ENCODE assay signal across 11 mouse cellular contexts in genomic region chr11:82467218-82467617, GRCm38 (mm10).
DNase-seq lines count a peak whose midpoint lies in the region; ATAC-seq and TF ChIP-seq lines count a peak whose summit lies in the region.
"Had no signal": no experiment of that assay in that cellular context is flagged by ENCODE, and none has a peak within 500 bp of the region (broad histone marks: within the 10 kb centered on the region; RNA-seq: fewer than 3 reads in every experiment).

No protein-coding gene starts in this region.

- peak; percentile 34 for DNase-seq in lung, embryonic 14.5 days
- DNase-seq in lung, postnatal 36 days, result no peak
- peak; percentile 88 to 92 for DNase-seq in cerebellum, postnatal 14 days
- peak; percentile 50 to 71 for DNase-seq in layer of hippocampus, postnatal 14 days (ENCODE audit: low spot score in 2 of 2)
- DNase-seq in right cerebral cortex, postnatal 25 days, result peak; percentile 63
- DNase-seq in embryo, embryonic 9.5 days (ENCODE audit: extremely low spot score), result no peak
- DNase-seq in T-cell, adult 2 months (ENCODE audit: low spot score), result no peak
- DNase-seq: adrenal gland, adult 8-10 months; thymus, postnatal 36 days had no signal

- 49% methylated on average over 7 of the region's 7 CpGs for WGBS in lung, embryonic 14.5 days

- no peak overlapping the region for H3K9ac ChIP-seq in lung, embryonic 14.5 days
- H3K9ac ChIP-seq: embryonic facial prominence, embryonic 13.5 days had no signal

- no peaks in the 10 kb centered on the region for H3K36me3 ChIP-seq in lung, embryonic 14.5 days (ENCODE audit: insufficient read depth)
- H3K36me3 ChIP-seq: embryonic facial prominence, embryonic 13.5 days had no signal

- no peaks in the 10 kb centered on the region for H3K27me3 ChIP-seq in lung, embryonic 14.5 days (ENCODE audit: insufficient read depth, low read length)

- peak; percentile 41; the same call in 1 of the 2 replicates for ATAC-seq in lung, embryonic 14.5 days (ENCODE audit: insufficient read depth)

- H3K4me1 ChIP-seq in lung, embryonic 14.5 days (ENCODE audit: insufficient read depth), result 0 out of 2 replicates have a peak, but pooled peaks cover 4% of the 10 kb centered on the region
- H3K4me1 ChIP-seq: embryonic facial prominence, embryonic 13.5 days had no signal

- TF ChIP-seq CTCF in lung, embryonic 14.5 days (IDR thresholded peaks at IDR 0.05; ENCODE audit: low read depth), result no peak

- no peak overlapping the region for H3K27ac ChIP-seq in lung, embryonic 14.5 days (ENCODE audit: low read depth)
- H3K27ac ChIP-seq: embryonic facial prominence, embryonic 13.5 days had no signal

- H3K4me2 ChIP-seq in lung, embryonic 14.5 days, result no peak overlapping the region
- H3K4me2 ChIP-seq: embryonic facial prominence, embryonic 13.5 days had no signal

- H3K9me3 ChIP-seq in lung, embryonic 14.5 days (ENCODE audit: low read depth, low read length), result no peaks in the 10 kb centered on the region
- H3K9me3 ChIP-seq: embryonic facial prominence, embryonic 13.5 days had no signal

- H3K4me3 ChIP-seq in lung, embryonic 14.5 days (ENCODE audit: low read depth, low read length), result no peak overlapping the region
- H3K4me3 ChIP-seq: embryonic facial prominence, embryonic 13.5 days; myocyte had no signal

Comparison
In these comparisons a context has a peak if more than half of its experiments do, and no peak if none do; other contexts are left out.
1. DNase-seq: peak in lung, embryonic 14.5 days (single experiment), cerebellum, postnatal 14 days (2 of 2), layer of hippocampus, postnatal 14 days (2 of 2) and right cerebral cortex, postnatal 25 days (single experiment); none in lung, postnatal 36 days (single experiment), embryo, embryonic 9.5 days (single experiment) and T-cell, adult 2 months (single experiment).